Mouse (Mus musculus) liver, postnatal 0 days (tissue): ENCODE data around the gene Gm37240.

Experiments used
- CTCF ChIP-seq: sonication (generic); IDR thresholded peaks from 2 replicates; pipeline ENCODE4 v1.5.1; 2016; ENCODE audit warnings: antibody characterized with exemption, low read depth
- EP300 ChIP-seq: IDR thresholded peaks from 2 replicates; pipeline ENCODE4 v1.6.1; 2016; ENCODE audit warnings: antibody characterized with exemption, low read depth, mild to moderate bottlenecking

GRCm38 (mm10) chr3:84582023-84582912, 1305.0 kb downstream of the Gm37240 start, which contains the start of gene Arfip1:
- TF ChIP-seq CTCF (no peak), EP300 (no peak; the same call in 1 of the 2 replicates)
